Mouse (Mus musculus): ENCODE measurements around the gene Hspb2. TPM values are rescaled to one million over a fixed set of nuclear protein-coding genes. Genes with fewer than 3 reads are reported as not detected.

Gene Hspb2
- polyA plus RNA-seq, 1 experiment from 2014 or later, result 6.9 TPM

GRCm38 (mm10) chr9:50746214-50746677 is 5.9 kb downstream of the Hspb2 start, which contains the start of gene 2310030G06Rik:
TSS of gene 2310030G06Rik (minus strand) at chr9:50746536.
- no peaks in the 10 kb centered on the region for H3K27me3 ChIP-seq (replicated peaks)
- H3K4me1 ChIP-seq, result no peaks in the 10 kb centered on the region
- no peaks in the 10 kb centered on the region for H3K36me3 ChIP-seq
- H3K9me3 ChIP-seq, result no peaks in the 10 kb centered on the region
- ATAC-seq (ENCODE audit: insufficient read depth, low FRiP score, low read depth), result peak; percentile 83
- peak within 1 kb of the TSS; percentile 49 for H3K4me3 ChIP-seq (replicated peaks)
- H3K27ac ChIP-seq, result peak within 1 kb of the TSS; percentile 83
- peak within 1 kb of the TSS; percentile 40; the same call in 1 of the 2 replicates for H3K9ac ChIP-seq
- 2% methylated on average over 19 of the region's 19 CpGs for WGBS
- peak within 1 kb of the TSS; percentile 61 for H3K4me2 ChIP-seq

GRCm38 (mm10) chr9:50745806-50746205 is 6.3 kb downstream of the Hspb2 start:
- ATAC-seq (ENCODE audit: insufficient read depth, low FRiP score, low read depth), result peak; percentile 63
- WGBS, result 15% methylated on average over 7 of the region's 7 CpGs
- H3K4me3 ChIP-seq (replicated peaks), result peak overlapping the region; percentile 49

DNA sequence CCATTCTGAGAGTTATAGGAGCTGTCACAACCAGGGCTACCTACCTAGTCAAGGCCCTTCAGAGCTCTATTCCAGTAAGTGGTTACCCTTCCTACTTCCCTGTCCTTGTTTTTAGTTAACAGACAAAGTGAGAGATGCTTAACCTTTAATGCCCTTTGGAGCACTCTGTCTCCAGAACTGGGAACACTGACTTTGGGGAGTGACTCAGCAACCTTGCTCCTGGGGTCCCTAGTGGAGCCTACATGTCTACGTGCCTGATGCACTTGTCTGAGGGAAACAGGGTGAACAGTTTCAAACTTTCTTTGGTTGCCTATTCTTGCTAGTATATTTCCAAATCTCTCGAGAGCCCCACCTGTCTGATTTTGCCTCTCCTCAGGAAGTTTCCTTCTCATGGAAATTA is 9.4 kb downstream of the Hspb2 start:
- WGBS, result 67% methylated on average over 2 of the region's 2 CpGs
- no peaks in the 10 kb centered on the region for H3K27me3 ChIP-seq (replicated peaks)
- no peak overlapping the region for H3K4me3 ChIP-seq (replicated peaks)
- H3K36me3 ChIP-seq, result no peaks in the 10 kb centered on the region
- no peak overlapping the region for H3K27ac ChIP-seq
- no peak overlapping the region for H3K9ac ChIP-seq
- no peaks in the 10 kb centered on the region for H3K4me1 ChIP-seq
- no peaks in the 10 kb centered on the region for H3K9me3 ChIP-seq
- ATAC-seq (ENCODE audit: insufficient read depth, low FRiP score, low read depth), result no peak
- no peak overlapping the region for H3K4me2 ChIP-seq

More at GRCm38 (mm10) chr9:50745806-50746205, 6.3 kb downstream of the Hspb2 start:
- H3K9me3 ChIP-seq, result no peaks in the 10 kb centered on the region
- H3K36me3 ChIP-seq, result no peaks in the 10 kb centered on the region
- no peaks in the 10 kb centered on the region for H3K4me1 ChIP-seq
- no peaks in the 10 kb centered on the region for H3K27me3 ChIP-seq (replicated peaks)
- H3K9ac ChIP-seq, result peak overlapping the region; percentile 40; the same call in 1 of the 2 replicates
- peak overlapping the region; percentile 83 for H3K27ac ChIP-seq
- peak overlapping the region; percentile 61 for H3K4me2 ChIP-seq

- Histone ChIP-seq H3K4me1 (no peaks in the 10 kb centered on the region), H3K27me3 (replicated peaks) (no peaks in the 10 kb centered on the region), H3K9me3 (no peaks in the 10 kb centered on the region), H3K36me3 (no peaks in the 10 kb centered on the region), H3K27ac (no peak overlapping the region), H3K9ac (no peak overlapping the region), H3K4me3 (replicated peaks) (no peak overlapping the region), H3K4me2 (no peak overlapping the region)
- WGBS, result 78% methylated on average over 3 of the region's 3 CpGs
- no peak for ATAC-seq (ENCODE audit: insufficient read depth, low FRiP score, low read depth)
Observed at GRCm38 (mm10) chr9:50742261-50742660, 9.9 kb downstream of the Hspb2 start.

DNA sequence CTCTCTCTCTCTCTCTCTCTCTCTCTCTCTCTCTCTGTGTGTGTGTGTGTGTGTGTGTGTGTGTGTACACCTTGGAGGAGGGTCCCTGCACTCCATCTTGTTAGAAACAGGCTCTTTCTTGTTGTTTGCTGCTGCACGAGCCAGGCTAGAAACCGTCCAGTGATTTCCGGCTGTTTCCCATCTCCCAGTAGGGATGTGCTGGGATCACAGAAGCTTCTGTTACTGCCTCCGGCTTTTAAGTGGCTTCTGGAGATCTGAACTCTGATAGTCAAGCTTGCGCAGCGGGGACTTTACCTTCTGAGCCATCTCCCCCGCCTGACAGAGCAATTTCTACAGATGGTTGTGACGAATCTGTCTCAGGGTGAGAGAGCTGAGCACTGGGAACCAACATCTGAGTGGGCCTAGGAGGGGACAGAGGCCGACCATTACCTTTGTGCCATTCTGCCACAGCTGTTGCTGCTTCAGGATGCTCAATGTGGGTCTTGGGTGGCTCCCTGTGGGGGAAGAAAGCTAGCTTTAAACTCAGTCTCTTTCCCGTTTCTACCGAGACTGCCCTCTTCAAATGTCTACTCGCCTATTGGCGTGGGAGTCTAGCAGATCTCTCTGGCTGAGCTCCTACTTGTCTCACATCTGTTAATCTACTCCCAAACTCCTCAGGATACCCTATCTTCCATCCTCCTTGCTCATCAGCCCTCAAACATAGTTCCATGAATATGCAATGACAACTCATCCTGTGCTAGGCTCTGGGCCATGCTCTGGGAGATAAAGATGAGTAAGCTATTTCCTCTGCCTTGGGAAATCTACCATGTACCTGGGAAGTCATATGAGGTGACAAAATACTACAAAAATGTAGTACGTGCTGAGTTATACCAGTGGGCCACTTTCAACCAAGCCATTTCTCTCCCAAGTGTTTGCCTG is 11.0 kb downstream of the Hspb2 start:
- no peak overlapping the region for H3K27ac ChIP-seq
- H3K4me3 ChIP-seq (replicated peaks), result no peak overlapping the region
- no peaks in the 10 kb centered on the region for H3K4me1 ChIP-seq
- no peak for ATAC-seq (ENCODE audit: insufficient read depth, low FRiP score, low read depth)
- no peaks in the 10 kb centered on the region for H3K27me3 ChIP-seq (replicated peaks)
- H3K9ac ChIP-seq, result no peak overlapping the region
- H3K9me3 ChIP-seq, result no peaks in the 10 kb centered on the region
- no peaks in the 10 kb centered on the region for H3K36me3 ChIP-seq
- no peak overlapping the region for H3K4me2 ChIP-seq
- 85% methylated on average over 14 of the region's 14 CpGs for WGBS

DNA sequence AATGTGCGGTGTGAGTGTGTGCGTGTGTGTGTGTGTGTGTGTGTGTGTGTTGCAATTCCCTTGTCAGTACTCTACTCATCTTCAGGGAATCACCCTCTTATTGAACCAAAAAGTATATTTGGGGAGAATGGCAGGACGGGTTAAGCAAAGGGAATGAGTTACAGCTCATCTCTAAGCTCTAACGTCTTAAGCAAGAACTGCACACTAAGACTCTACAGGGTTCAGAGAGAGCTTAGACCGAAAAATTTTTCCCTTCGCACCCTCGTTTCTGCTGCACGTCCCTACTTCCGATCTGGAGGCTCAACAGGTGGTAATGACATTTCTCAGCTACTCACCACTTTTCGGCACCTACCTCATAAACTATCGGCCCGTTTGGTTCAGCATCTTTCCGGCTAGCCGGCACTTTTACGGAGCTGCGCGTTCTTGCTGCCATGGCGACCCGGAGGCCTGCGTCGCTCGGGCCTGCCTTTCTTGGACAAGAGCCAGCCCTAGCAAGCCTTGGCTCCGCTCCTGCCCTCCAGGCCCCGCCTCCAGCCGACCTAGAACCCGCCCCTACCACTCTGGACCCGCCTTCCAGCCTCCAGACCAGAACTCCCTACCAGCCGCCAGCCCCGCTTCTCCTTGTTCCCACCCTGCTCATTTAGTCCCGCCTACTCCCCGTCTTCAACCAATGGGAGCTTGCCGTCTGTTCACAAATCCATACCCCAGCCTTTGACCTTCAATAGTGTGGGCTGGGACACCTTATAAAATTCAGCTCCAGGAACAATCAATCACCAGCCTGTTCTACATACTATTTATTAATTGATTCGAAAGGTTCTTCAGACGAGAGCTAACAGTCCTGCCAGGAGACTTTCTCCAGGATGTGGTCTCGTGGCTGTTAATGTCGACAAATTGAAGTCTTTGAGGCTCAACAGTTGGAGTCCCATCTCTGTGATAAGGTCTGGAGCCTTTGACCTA is 13.0 kb downstream of the Hspb2 start, which contains the start of gene Dixdc1:
Gene Dixdc1 (minus strand): TSS at position 604 of the 957 bp plus-strand sequence.
- H3K9me3 ChIP-seq, result no peaks in the 10 kb centered on the region
- H3K4me3 ChIP-seq (replicated peaks), result peak within 1 kb of the TSS; percentile 36
- H3K9ac ChIP-seq, result no peak within 1 kb of the TSS
- peak; percentile 97 for ATAC-seq (ENCODE audit: insufficient read depth, low FRiP score, low read depth)
- H3K4me1 ChIP-seq, result no peaks in the 10 kb centered on the region
- H3K27me3 ChIP-seq (replicated peaks), result no peaks in the 10 kb centered on the region
- no peak within 1 kb of the TSS for H3K27ac ChIP-seq
- WGBS, result 11% methylated on average over 36 of the region's 36 CpGs
- peak within 1 kb of the TSS; percentile 58 for H3K4me2 ChIP-seq
- H3K36me3 ChIP-seq, result no peaks in the 10 kb centered on the region

GRCm38 (mm10) chr9:50734989-50735388 is 17.2 kb downstream of the Hspb2 start:
- WGBS, result 4% methylated on average over 9 of the region's 9 CpGs
- Histone ChIP-seq H3K36me3 (no peaks in the 10 kb centered on the region), H3K9me3 (no peaks in the 10 kb centered on the region), H3K4me3 (replicated peaks) (no peak overlapping the region), H3K27ac (no peak overlapping the region), H3K4me2 (no peak overlapping the region), H3K4me1 (no peaks in the 10 kb centered on the region), H3K27me3 (replicated peaks) (no peaks in the 10 kb centered on the region), H3K9ac (no peak overlapping the region)
- no peak for ATAC-seq (ENCODE audit: insufficient read depth, low FRiP score, low read depth)

DNA sequence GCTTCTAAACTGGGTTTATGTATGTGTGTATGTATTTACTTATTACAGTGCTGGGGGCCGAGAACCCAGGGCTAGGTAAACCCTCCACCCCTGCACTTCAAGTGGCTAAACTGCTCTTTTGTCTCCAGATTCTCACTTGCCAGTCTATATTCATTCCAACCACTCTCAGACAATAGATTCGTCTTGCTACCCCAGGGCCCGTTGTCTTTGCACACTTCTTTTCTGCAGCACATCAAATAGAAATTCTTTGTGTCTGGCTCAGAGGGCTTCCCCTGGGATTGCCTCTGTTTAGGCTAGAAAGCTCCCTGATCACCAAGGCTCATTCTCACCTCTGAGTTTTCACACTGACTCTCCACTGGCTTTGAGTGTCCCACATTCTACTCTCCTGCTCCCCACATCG is 19.6 kb downstream of the Hspb2 start:
- H3K36me3 ChIP-seq, result no peaks in the 10 kb centered on the region
- no peak overlapping the region for H3K9ac ChIP-seq
- H3K4me2 ChIP-seq, result no peak overlapping the region
- no peak overlapping the region for H3K27ac ChIP-seq
- 29% methylated on average over 4 of the region's 4 CpGs for WGBS
- no peak overlapping the region for H3K4me3 ChIP-seq (replicated peaks)
- no peaks in the 10 kb centered on the region for H3K9me3 ChIP-seq
- ATAC-seq (ENCODE audit: insufficient read depth, low FRiP score, low read depth), result no peak
- H3K4me1 ChIP-seq, result 0 out of 2 replicates have a peak, but pooled peaks cover 5% of the 10 kb centered on the region
- H3K27me3 ChIP-seq (replicated peaks), result no peaks in the 10 kb centered on the region

GRCm38 (mm10) chr9:50729600-50729999 is 22.6 kb downstream of the Hspb2 start:
- Histone ChIP-seq H3K4me2 (no peak overlapping the region), H3K27me3 (replicated peaks) (no peaks in the 10 kb centered on the region), H3K4me3 (replicated peaks) (no peak overlapping the region), H3K9me3 (no peaks in the 10 kb centered on the region), H3K27ac (no peak overlapping the region), H3K36me3 (no peaks in the 10 kb centered on the region), H3K9ac (no peak overlapping the region), H3K4me1 (peaks cover 11% of the 10 kb centered on the region; the same call in 1 of the 2 replicates)
- ATAC-seq (ENCODE audit: insufficient read depth, low FRiP score, low read depth), result no peak
- 37% methylated on average over 4 of the region's 4 CpGs for WGBS

DNA sequence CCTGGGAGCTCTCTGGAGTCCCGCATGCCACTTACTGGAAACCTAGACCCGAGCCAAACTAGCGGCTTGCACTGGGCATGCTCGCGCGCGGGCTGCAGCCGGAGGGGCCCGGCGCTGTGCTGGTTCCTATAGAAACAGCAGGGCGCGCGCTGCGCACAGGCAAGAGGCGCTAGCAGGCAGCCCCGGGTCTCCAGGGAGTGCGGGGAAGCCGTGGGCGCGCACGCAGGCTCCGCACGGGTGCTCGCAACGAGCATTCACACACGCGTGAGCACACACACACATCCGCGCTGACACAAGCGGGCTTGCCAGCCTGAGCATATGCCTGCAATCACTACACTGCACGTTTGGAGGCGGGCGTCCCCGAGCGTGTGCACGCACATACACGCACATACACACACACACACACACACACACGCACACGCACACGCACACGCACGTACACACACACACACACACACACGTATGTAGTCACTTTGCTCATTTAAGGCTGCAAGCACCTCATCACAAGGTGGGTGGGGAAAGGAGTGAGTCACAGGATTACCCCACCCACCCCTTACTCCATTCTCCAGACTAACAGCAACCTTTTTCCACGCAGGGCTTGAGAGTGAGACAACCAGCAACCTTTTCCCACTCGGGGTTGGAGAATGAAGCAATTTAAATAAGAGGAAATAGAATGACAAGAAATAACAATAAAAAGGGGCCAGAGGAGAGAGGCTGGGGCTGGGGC is 24.1 kb downstream of the Hspb2 start:
- no peaks in the 10 kb centered on the region for H3K27me3 ChIP-seq (replicated peaks)
- peaks cover 14% of the 10 kb centered on the region for H3K4me1 ChIP-seq
- H3K9ac ChIP-seq, result peak overlapping the region; percentile 56
- no peaks in the 10 kb centered on the region for H3K36me3 ChIP-seq
- no peak overlapping the region for H3K27ac ChIP-seq
- H3K4me2 ChIP-seq, result peak overlapping the region; percentile 90
- peak overlapping the region; percentile 64 for H3K4me3 ChIP-seq (replicated peaks)
- WGBS, result under 1% methylated on average over 45 of the region's 45 CpGs
- peak; percentile 90 for ATAC-seq (ENCODE audit: insufficient read depth, low FRiP score, low read depth)
- no peaks in the 10 kb centered on the region for H3K9me3 ChIP-seq
